Mouse (Mus musculus): ENCODE measurements around the gene Pdk4.

DNA sequence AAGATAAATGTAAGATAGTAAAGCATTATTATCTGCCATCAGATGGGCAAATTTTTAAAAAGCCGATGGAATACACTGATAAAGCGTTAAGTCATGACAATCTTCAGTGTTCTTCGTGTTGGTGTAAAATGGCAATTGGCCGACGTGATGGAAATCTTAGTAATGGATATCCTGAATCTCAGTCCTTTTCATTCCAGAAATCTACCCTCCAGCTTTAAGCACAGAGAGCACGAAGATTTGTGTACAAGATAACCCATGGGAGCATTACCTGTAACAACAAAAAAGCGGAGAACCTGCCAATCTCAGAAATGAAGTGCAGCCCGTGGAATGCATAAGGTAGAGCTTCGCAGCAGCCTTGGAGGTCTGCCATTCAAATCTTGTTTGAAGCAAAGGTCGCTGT is 5.4 kb upstream of the Pdk4 start:
- no peak for TF ChIP-seq CTCF (conservative IDR thresholded peaks at IDR 0.05; ENCODE audit: low read length)
- TF ChIP-seq POU5F1 (IDR thresholded peaks at IDR 0.05; ENCODE audit: borderline replicate concordance, low read length): no peak
